Mouse (Mus musculus): ENCODE data around the gene Gm10961. TPM values are rescaled to one million over a fixed set of nuclear protein-coding genes. Genes with fewer than 3 reads are reported as not detected.

Gene Gm10961
- total and polyA plus RNA-seq, 2 experiments, result not detected

GRCm38 (mm10) chr3:107655491-107655890 lies 24.4 kb downstream of the Gm10961 start:
- Histone ChIP-seq H3K4me1 (ENCODE audit: control insufficient read depth, insufficient read depth, low read length) (no peaks in the 10 kb centered on the region), H3K79me2 (ENCODE audit: control insufficient read depth, insufficient read depth, low read length) (no peaks in the 10 kb centered on the region), H3K36me3 (ENCODE audit: control insufficient read depth, insufficient read depth, low read length) (peaks cover 10% of the 10 kb centered on the region; the same call in 1 of the 2 replicates), H3K4me3 (ENCODE audit: insufficient read depth, low read depth, low read length) (no peak overlapping the region), H3K27ac (replicated peaks; ENCODE audit: insufficient read depth, low read depth, low read length) (no peak overlapping the region), H3K9ac (ENCODE audit: low read depth, low read length) (no peak overlapping the region), H3K27me3 (ENCODE audit: control insufficient read depth, insufficient read depth, low read length) (no peaks in the 10 kb centered on the region)
- DNase-seq (ENCODE audit: extremely low read depth, low read depth, low spot score), result peak; percentile 31
- no peak for TF ChIP-seq POLR2A (IDR thresholded peaks at IDR 0.05; ENCODE audit: extremely low read depth, insufficient read depth, low read length)
- no peak for TF ChIP-seq CTCF (IDR thresholded peaks at IDR 0.05; ENCODE audit: low read depth, low read length)
- WGBS, result 68% methylated on average over 3 of the region's 3 CpGs

- WGBS, result 96% methylated on average over 2 of the region's 2 CpGs
These were observed 25.0 kb downstream of the Gm10961 start for GRCm38 (mm10) chr3:107656151-107656550.

GRCm38 (mm10) chr3:107656888-107657287 lies 25.8 kb downstream of the Gm10961 start:
- no peak for TF ChIP-seq POLR2A (IDR thresholded peaks at IDR 0.05; ENCODE audit: extremely low read depth, insufficient read depth, low read length)
- TF ChIP-seq CTCF (IDR thresholded peaks at IDR 0.05; ENCODE audit: low read depth, low read length), result no peak
- Histone ChIP-seq H3K4me1 (ENCODE audit: control insufficient read depth, insufficient read depth, low read length) (no peaks in the 10 kb centered on the region), H3K27ac (replicated peaks; ENCODE audit: insufficient read depth, low read depth, low read length) (no peak overlapping the region), H3K4me3 (ENCODE audit: insufficient read depth, low read depth, low read length) (no peak overlapping the region), H3K36me3 (ENCODE audit: control insufficient read depth, insufficient read depth, low read length) (peaks cover 20% of the 10 kb centered on the region; the same call in 1 of the 2 replicates), H3K27me3 (ENCODE audit: control insufficient read depth, insufficient read depth, low read length) (no peaks in the 10 kb centered on the region), H3K79me2 (ENCODE audit: control insufficient read depth, insufficient read depth, low read length) (no peaks in the 10 kb centered on the region), H3K9ac (ENCODE audit: low read depth, low read length) (no peak overlapping the region)
- DNase-seq (ENCODE audit: extremely low read depth, low read depth, low spot score), result no peak
- 56% methylated on average over 4 of the region's 4 CpGs for WGBS

More at GRCm38 (mm10) chr3:107656151-107656550, 25.0 kb downstream of the Gm10961 start:
- Histone ChIP-seq H3K27ac (replicated peaks; ENCODE audit: insufficient read depth, low read depth, low read length) (no peak overlapping the region), H3K9ac (ENCODE audit: low read depth, low read length) (no peak overlapping the region), H3K4me1 (ENCODE audit: control insufficient read depth, insufficient read depth, low read length) (no peaks in the 10 kb centered on the region), H3K4me3 (ENCODE audit: insufficient read depth, low read depth, low read length) (no peak overlapping the region), H3K27me3 (ENCODE audit: control insufficient read depth, insufficient read depth, low read length) (no peaks in the 10 kb centered on the region), H3K36me3 (ENCODE audit: control insufficient read depth, insufficient read depth, low read length) (peaks cover 16% of the 10 kb centered on the region; the same call in 1 of the 2 replicates), H3K79me2 (ENCODE audit: control insufficient read depth, insufficient read depth, low read length) (no peaks in the 10 kb centered on the region)
- no peak for TF ChIP-seq CTCF (IDR thresholded peaks at IDR 0.05; ENCODE audit: low read depth, low read length)
- TF ChIP-seq POLR2A (IDR thresholded peaks at IDR 0.05; ENCODE audit: extremely low read depth, insufficient read depth, low read length), result no peak
- no peak for DNase-seq (ENCODE audit: extremely low read depth, low read depth, low spot score)

- 93% methylated on average over 1 of the region's 1 CpGs for WGBS
These were observed 27.9 kb downstream of the Gm10961 start for GRCm38 (mm10) chr3:107659000-107659399.

GRCm38 (mm10) chr3:107664641-107665040 lies 33.5 kb downstream of the Gm10961 start:
- WGBS, result 84% methylated on average over 1 of the region's 1 CpGs
- peaks cover 81% of the 10 kb centered on the region for H3K36me3 ChIP-seq (ENCODE audit: control insufficient read depth, insufficient read depth, low read length)
- no peak overlapping the region for H3K9ac ChIP-seq (ENCODE audit: low read depth, low read length)
- no peak for DNase-seq (ENCODE audit: extremely low read depth, low read depth, low spot score)
- no peak overlapping the region for H3K4me3 ChIP-seq (ENCODE audit: insufficient read depth, low read depth, low read length)
- H3K27me3 ChIP-seq (ENCODE audit: control insufficient read depth, insufficient read depth, low read length), result no peaks in the 10 kb centered on the region
- TF ChIP-seq POLR2A (IDR thresholded peaks at IDR 0.05; ENCODE audit: extremely low read depth, insufficient read depth, low read length), result no peak
- no peak for TF ChIP-seq CTCF (IDR thresholded peaks at IDR 0.05; ENCODE audit: low read depth, low read length)
- no peaks in the 10 kb centered on the region for H3K4me1 ChIP-seq (ENCODE audit: control insufficient read depth, insufficient read depth, low read length)
- H3K79me2 ChIP-seq (ENCODE audit: control insufficient read depth, insufficient read depth, low read length), result no peaks in the 10 kb centered on the region
- H3K27ac ChIP-seq (replicated peaks; ENCODE audit: insufficient read depth, low read depth, low read length), result no peak overlapping the region

More at GRCm38 (mm10) chr3:107659000-107659399, 27.9 kb downstream of the Gm10961 start:
- Histone ChIP-seq H3K36me3 (ENCODE audit: control insufficient read depth, insufficient read depth, low read length) (peaks cover 32% of the 10 kb centered on the region), H3K27me3 (ENCODE audit: control insufficient read depth, insufficient read depth, low read length) (no peaks in the 10 kb centered on the region), H3K9ac (ENCODE audit: low read depth, low read length) (no peak overlapping the region), H3K4me1 (ENCODE audit: control insufficient read depth, insufficient read depth, low read length) (no peaks in the 10 kb centered on the region), H3K27ac (replicated peaks; ENCODE audit: insufficient read depth, low read depth, low read length) (no peak overlapping the region), H3K79me2 (ENCODE audit: control insufficient read depth, insufficient read depth, low read length) (no peaks in the 10 kb centered on the region), H3K4me3 (ENCODE audit: insufficient read depth, low read depth, low read length) (no peak overlapping the region)
- DNase-seq (ENCODE audit: extremely low read depth, low read depth, low spot score), result peak; percentile 18
- TF ChIP-seq POLR2A (IDR thresholded peaks at IDR 0.05; ENCODE audit: extremely low read depth, insufficient read depth, low read length), result no peak
- 0 out of 2 replicates have a peak, but pooled peaks have one; percentile 15 for TF ChIP-seq CTCF (IDR thresholded peaks at IDR 0.05; ENCODE audit: low read depth, low read length)

- H3K4me3 ChIP-seq (ENCODE audit: insufficient read depth, low read depth, low read length), result no peak overlapping the region
- H3K4me1 ChIP-seq (ENCODE audit: control insufficient read depth, insufficient read depth, low read length), result no peaks in the 10 kb centered on the region
- no peak overlapping the region for H3K27ac ChIP-seq (replicated peaks; ENCODE audit: insufficient read depth, low read depth, low read length)
- no peak for DNase-seq (ENCODE audit: extremely low read depth, low read depth, low spot score)
- H3K36me3 ChIP-seq (ENCODE audit: control insufficient read depth, insufficient read depth, low read length), result peaks cover 86% of the 10 kb centered on the region
- H3K9ac ChIP-seq (ENCODE audit: low read depth, low read length), result no peak overlapping the region
- no peaks in the 10 kb centered on the region for H3K79me2 ChIP-seq (ENCODE audit: control insufficient read depth, insufficient read depth, low read length)
- TF ChIP-seq POLR2A (IDR thresholded peaks at IDR 0.05; ENCODE audit: extremely low read depth, insufficient read depth, low read length) (no peak), CTCF (IDR thresholded peaks at IDR 0.05; ENCODE audit: low read depth, low read length) (no peak)
- no peaks in the 10 kb centered on the region for H3K27me3 ChIP-seq (ENCODE audit: control insufficient read depth, insufficient read depth, low read length)
- 80% methylated on average over 6 of the region's 6 CpGs for WGBS
These were observed 36.3 kb downstream of the Gm10961 start for GRCm38 (mm10) chr3:107667426-107667825.

All from liver, adult 2 months (tissue).